Mouse (Mus musculus) CH12.LX (cell line): ENCODE measurements around the gene Stk25. TPM values are rescaled to one million over a fixed set of nuclear protein-coding genes. Genes with fewer than 3 reads are reported as not detected.

Experiments
- DNase-seq: peaks from one replicate; pipeline ENCODE4 v3.0.0-alpha.2; 2013; ENCODE audit errors: extremely low read depth
- H3K27ac ChIP-seq: 2 replicates; pipeline ENCODE4 v1.5.1; 2012; ENCODE audit warnings: low read depth, mild to moderate bottlenecking, control low read depth, moderate library complexity; ENCODE audit not compliant: insufficient read depth
- H3K27me3 ChIP-seq: replicated peaks from 2 replicates; pipeline ENCODE3; 2012; ENCODE audit warnings: inconsistent platforms
- H3K36me3 ChIP-seq, 2 experiments: replicated peaks in 1 of 2; 2 replicates each; pipeline versions ENCODE3 to v1.6.1; 2012; ENCODE audit warnings: inconsistent platforms in 1 of 2, low read length in 1 of 2, mild to moderate bottlenecking in 1 of 2, mixed read lengths in 1 of 2, moderate library complexity in 1 of 2; ENCODE audit not compliant: control insufficient read depth in 1 of 2, insufficient read depth in 1 of 2
- H3K4me1 ChIP-seq, 2 experiments: 2 replicates each; pipeline ENCODE4 v1.6.1; 2012; ENCODE audit warnings: inconsistent platforms in 1 of 2, moderate library complexity in 1 of 2; ENCODE audit not compliant: insufficient read depth in 2 of 2, control insufficient read depth in 1 of 2
- H3K4me2 ChIP-seq: 2 replicates; pipeline ENCODE4 v1.6.1; 2012; ENCODE audit warnings: low read depth, mild to moderate bottlenecking, control low read depth; ENCODE audit not compliant: poor library complexity, insufficient read depth, severe bottlenecking
- H3K4me3 ChIP-seq, 3 experiments: fragments of 150-350 bp in 1 of 3; sonication (generic) in 1 of 3; replicated peaks in 1 of 3; 2 replicates each; pipeline versions ENCODE3 to v1.5.1; 2011 to 2012; ENCODE audit warnings: low read depth in 2 of 3, low read length in 2 of 3, mild to moderate bottlenecking in 2 of 3, moderate library complexity in 2 of 3, control low read depth in 1 of 3, improper control_type of control experiment in 1 of 3, inconsistent platforms in 1 of 3, mixed read lengths in 1 of 3; ENCODE audit not compliant: poor library complexity in 1 of 3
- H3K79me2 ChIP-seq: replicated peaks from 2 replicates; pipeline ENCODE4 v1.6.1; 2012; ENCODE audit warnings: mild to moderate bottlenecking, moderate library complexity; ENCODE audit not compliant: control insufficient read depth, poor library complexity, insufficient read depth, severe bottlenecking; ENCODE audit errors: extremely low read depth
- H3K9ac ChIP-seq: 2 replicates; pipeline ENCODE4 v1.6.1; 2012; ENCODE audit warnings: low read depth, mild to moderate bottlenecking, control low read depth, moderate library complexity; ENCODE audit not compliant: insufficient read depth
- H3K9me3 ChIP-seq: replicated peaks from 2 replicates; pipeline ENCODE3; 2012; ENCODE audit warnings: low read length, inconsistent platforms, mixed read lengths
- BHLHE40 ChIP-seq: IDR thresholded peaks from 2 replicates; pipeline ENCODE4 v1.6.1; 2011; ENCODE audit warnings: mild to moderate bottlenecking, low read depth, low read length, improper control_type of control experiment
- CHD1 ChIP-seq: IDR thresholded peaks from 2 replicates; pipeline ENCODE4 v1.6.1; 2012; ENCODE audit warnings: low read depth, low read length, improper control_type of control experiment, inconsistent platforms
- CTCF ChIP-seq, 2 experiments: IDR thresholded peaks in 1 of 2; conservative IDR thresholded peaks in 1 of 2; 2 replicates each; pipeline ENCODE4 v1.5.1; 2011 to 2012; ENCODE audit warnings: low read depth in 2 of 2, low read length in 2 of 2, improper control_type of control experiment in 1 of 2, inconsistent platforms in 1 of 2, mild to moderate bottlenecking in 1 of 2, moderate library complexity in 1 of 2
- ELF1 ChIP-seq: IDR thresholded peaks from 2 replicates; pipeline ENCODE4 v1.6.1; 2014; ENCODE audit warnings: low read depth, mild to moderate bottlenecking, inconsistent platforms, low read length, improper control_type of control experiment
- EP300 ChIP-seq: IDR thresholded peaks from 2 replicates; pipeline ENCODE4 v1.6.1; 2011; ENCODE audit warnings: low read length, improper control_type of control experiment
- ETS1 ChIP-seq: conservative IDR thresholded peaks from 2 replicates; pipeline ENCODE4 v1.6.1; 2012; ENCODE audit warnings: low read depth, mild to moderate bottlenecking, inconsistent platforms, low read length, improper control_type of control experiment, moderate library complexity
- JUND ChIP-seq: conservative IDR thresholded peaks from 2 replicates; pipeline ENCODE4 v1.6.1; 2011; ENCODE audit warnings: low read depth, low read length, improper control_type of control experiment
- MAFK ChIP-seq: IDR thresholded peaks from 2 replicates; pipeline ENCODE4 v1.6.1; 2011; ENCODE audit warnings: low read length, improper control_type of control experiment; ENCODE audit not compliant: insufficient replicate concordance
- MAX ChIP-seq: IDR thresholded peaks from 2 replicates; pipeline ENCODE4 v1.6.1; 2011; ENCODE audit warnings: low read length, improper control_type of control experiment
- MEF2A ChIP-seq: IDR thresholded peaks from 2 replicates; pipeline ENCODE4 v1.6.1; 2014; ENCODE audit warnings: low read depth, mild to moderate bottlenecking, inconsistent platforms, low read length, improper control_type of control experiment, borderline replicate concordance
- MXI1 ChIP-seq: IDR thresholded peaks from 2 replicates; pipeline ENCODE4 v1.6.1; 2011; ENCODE audit warnings: mild to moderate bottlenecking, low read depth, low read length, improper control_type of control experiment
- MYC ChIP-seq: IDR thresholded peaks from 2 replicates; pipeline ENCODE4 v1.6.1; 2011; ENCODE audit warnings: low read depth, mild to moderate bottlenecking, improper control_type of control experiment, low read length
- NELFE ChIP-seq: IDR thresholded peaks from 2 replicates; pipeline ENCODE4 v1.6.1; 2011; ENCODE audit warnings: low read depth, low read length, improper control_type of control experiment
- NRF1 ChIP-seq: IDR thresholded peaks from 2 replicates; pipeline ENCODE4 v1.6.1; 2014; ENCODE audit warnings: low read depth, mild to moderate bottlenecking, inconsistent platforms, low read length, improper control_type of control experiment, moderate library complexity
- PAX5 ChIP-seq: IDR thresholded peaks from 2 replicates; pipeline ENCODE4 v1.6.1; 2012; ENCODE audit warnings: low read length, inconsistent platforms, mixed read lengths
- POLR2A ChIP-seq: IDR thresholded peaks from 2 replicates; pipeline ENCODE4 v1.6.1; 2011; ENCODE audit warnings: low read depth, mild to moderate bottlenecking, improper control_type of control experiment, low read length
- POLR2AphosphoS2 ChIP-seq: IDR thresholded peaks from 2 replicates; pipeline ENCODE4 v1.6.1; 2011; ENCODE audit warnings: low read depth, low read length, improper control_type of control experiment
- RAD21 ChIP-seq: IDR thresholded peaks from 2 replicates; pipeline ENCODE4 v1.6.1; 2011; ENCODE audit warnings: low read depth, mild to moderate bottlenecking, low read length, improper control_type of control experiment, moderate library complexity
- SIN3A ChIP-seq: IDR thresholded peaks from 2 replicates; pipeline ENCODE4 v1.6.1; 2012; ENCODE audit warnings: low read length, improper control_type of control experiment, inconsistent platforms
- TBP ChIP-seq: conservative IDR thresholded peaks from 2 replicates; pipeline ENCODE4 v1.6.1; 2011; ENCODE audit warnings: low read depth, low read length, improper control_type of control experiment
- UBTF ChIP-seq: IDR thresholded peaks from 2 replicates; pipeline ENCODE4 v1.6.1; 2012; ENCODE audit warnings: low read depth, mild to moderate bottlenecking, inconsistent platforms, low read length, improper control_type of control experiment, moderate library complexity
- USF2 ChIP-seq: conservative IDR thresholded peaks from 2 replicates; pipeline ENCODE4 v1.6.1; 2011; ENCODE audit warnings: low read depth, low read length, improper control_type of control experiment
- ZKSCAN1 ChIP-seq: IDR thresholded peaks from 2 replicates; pipeline ENCODE4 v1.6.1; 2012; ENCODE audit warnings: low read depth, inconsistent platforms, low read length, improper control_type of control experiment, borderline replicate concordance
- ZNF384 ChIP-seq: IDR thresholded peaks from 2 replicates; pipeline ENCODE4 v1.6.1; 2012; ENCODE audit warnings: low read depth, low read length, improper control_type of control experiment, inconsistent platforms
- dilution Hi-C: fragments of 300-500 bp; cut with MboI; formaldehyde crosslinking; loops from 2 replicates; pipeline ENCODE4 v1.14.3; 2020; ENCODE audit warnings: low sequenced_read_pairs; ENCODE audit not compliant: extremely low pct_unique_long_range_greater_than_20kb, extremely low pct_ligation_motif_present
- in situ Hi-C: fragments of 300-500 bp; cut with MboI; formaldehyde crosslinking; loops from 3 replicates; pipeline ENCODE4 v1.14.3; 2019; ENCODE audit warnings: low sequenced_read_pairs, low pct_ligation_motif_present, low pct_unique_long_range_greater_than_20kb, mixed read lengths
- polyA plus RNA-seq: library from polyadenylated mRNA; unstranded; fragments of >175 nt; gene quantifications from 2 replicates; pipeline ENCODE4 v1.2.1, GENCODE M21; 2012; ENCODE audit warnings: low read depth; ENCODE audit not compliant: insufficient read length
- total RNA-seq, 2 experiments: library from RNA; depleted of rRNA; stranded (reverse); fragments of 300-350 nt in 1 of 2; fragments of >200 nt in 1 of 2; gene quantifications; 2 replicates each; pipeline ENCODE4 v1.2.3; 2012 to 2014

The Stk25 gene
- total and polyA plus RNA-seq, 3 experiments = 24.9 to 45.1 (median 32.0) TPM

DNA sequence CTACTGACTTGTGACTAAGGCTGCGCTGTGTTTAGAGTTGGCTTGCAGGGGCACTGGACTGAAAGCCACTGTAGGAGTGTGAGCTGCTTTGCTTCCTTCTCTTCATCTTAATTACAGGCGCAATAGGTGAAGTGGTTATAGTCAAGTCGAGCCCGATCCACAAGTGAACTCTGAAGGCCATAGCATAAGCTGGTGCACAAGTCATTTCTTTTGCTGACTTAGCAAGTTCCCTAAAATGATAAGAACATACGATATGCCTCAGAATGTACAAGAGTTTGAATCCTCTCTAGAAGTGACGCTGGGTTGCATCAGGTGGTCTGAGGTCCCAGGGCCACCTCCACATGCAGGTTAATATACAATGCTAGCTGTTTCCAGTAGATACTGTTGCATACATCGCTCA, 76.9 kb downstream of the Stk25 start:
- Histone ChIP-seq H3K79me2 (no peaks in the 10 kb centered on the region), H3K9ac (no peak overlapping the region), H3K27ac (no peak overlapping the region), H3K4me1 (peaks cover 9 to 24% of the 10 kb centered on the region in 2 experiments), H3K4me3 (no peak overlapping the region), H3K36me3 (peaks cover 9 to 15% of the 10 kb centered on the region in 2 experiments), H3K4me2 (no peak overlapping the region), H3K9me3 (no peaks in the 10 kb centered on the region), H3K27me3 (no peaks in the 10 kb centered on the region)
- in situ Hi-C loops = no loop called here
- dilution Hi-C loops = no loop called here
- TF ChIP-seq MAFK = 0 out of 2 replicates have a peak, but pooled peaks have one; percentile 52
- TF ChIP-seq MXI1 = no peak
- DNase-seq = no peak

DNA sequence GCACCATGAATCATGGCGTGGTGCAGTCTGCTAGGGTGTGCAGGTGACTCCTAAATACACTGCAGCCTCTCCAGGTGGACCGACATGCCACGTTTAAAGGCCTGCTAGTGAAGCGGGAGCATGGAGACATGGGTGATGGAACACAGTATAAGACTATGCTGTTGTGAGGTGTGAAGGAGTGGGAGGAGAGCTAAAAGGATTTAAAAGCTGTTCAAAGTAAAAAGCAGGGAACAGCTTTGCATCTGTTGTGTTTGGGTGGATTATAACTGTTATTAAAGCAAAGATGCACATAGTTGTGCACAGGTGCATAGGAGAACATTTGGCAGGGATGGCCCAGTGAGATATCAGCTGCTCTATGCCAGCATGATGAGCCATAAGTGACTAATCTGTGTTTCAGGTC, 80.6 kb downstream of the Stk25 start:
- Histone ChIP-seq H3K9ac (no peak overlapping the region), H3K4me2 (no peak overlapping the region), H3K27ac (no peak overlapping the region), H3K4me3 (no peak overlapping the region), H3K36me3 (peaks cover 9 to 15% of the 10 kb centered on the region in 2 experiments), H3K79me2 (no peaks in the 10 kb centered on the region), H3K27me3 (no peaks in the 10 kb centered on the region), H3K9me3 (no peaks in the 10 kb centered on the region), H3K4me1 (peaks cover 9 to 54% of the 10 kb centered on the region in 2 experiments)
- no peak for DNase-seq
- dilution Hi-C loops = no loop called here
- in situ Hi-C loops = no loop called here
- no peak for TF ChIP-seq ELF1
- TF ChIP-seq MYC = no peak
- no peak for TF ChIP-seq EP300
- no peak for TF ChIP-seq POLR2AphosphoS2
- TF ChIP-seq ZKSCAN1 = no peak
- TF ChIP-seq NRF1 = no peak
- no peak for TF ChIP-seq CTCF (conservative IDR thresholded peaks at IDR 0.05 in 1 of 2, IDR thresholded peaks at IDR 0.05 in 1 of 2; ENCODE audit: low read depth in 2 of 2, low read length in 2 of 2)
- TF ChIP-seq ETS1 = no peak
- TF ChIP-seq BHLHE40 = no peak
- no peak for TF ChIP-seq JUND
- no peak for TF ChIP-seq ZNF384
- no peak for TF ChIP-seq SIN3A
- TF ChIP-seq UBTF = no peak

DNA sequence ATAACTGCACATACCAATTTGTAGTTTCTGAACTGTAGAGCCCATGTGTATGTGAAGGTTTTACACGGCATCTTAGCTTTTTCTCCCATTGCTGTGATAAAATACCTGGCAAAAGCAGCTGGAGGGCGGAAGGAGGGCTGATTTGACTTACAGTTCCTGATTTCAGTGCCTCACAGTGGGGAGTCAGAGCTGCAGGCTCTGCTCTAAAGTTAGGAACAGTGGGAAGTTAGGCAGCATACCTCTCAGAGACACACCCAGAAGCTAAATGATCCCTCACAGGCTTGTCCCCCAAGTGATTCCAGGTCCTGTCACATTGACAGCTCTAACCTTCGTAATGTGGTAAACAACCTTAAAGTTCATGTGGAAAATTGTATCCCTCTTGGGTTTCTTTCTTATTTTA, 81.4 kb downstream of the Stk25 start:
- Histone ChIP-seq H3K4me2 (no peak overlapping the region), H3K9ac (no peak overlapping the region), H3K27ac (no peak overlapping the region), H3K9me3 (no peaks in the 10 kb centered on the region), H3K4me3 (no peak overlapping the region), H3K79me2 (no peaks in the 10 kb centered on the region), H3K4me1 (peaks cover 9 to 58% of the 10 kb centered on the region in 2 experiments), H3K36me3 (peaks cover 9 to 15% of the 10 kb centered on the region in 2 experiments), H3K27me3 (no peaks in the 10 kb centered on the region)
- TF ChIP-seq ZKSCAN1 = no peak
- no peak for TF ChIP-seq TBP
- TF ChIP-seq POLR2A = no peak
- TF ChIP-seq CHD1 = no peak
- no peak for TF ChIP-seq RAD21
- no peak for TF ChIP-seq MAX
- no peak for TF ChIP-seq USF2
- TF ChIP-seq ELF1 = no peak
- no peak for TF ChIP-seq NRF1
- no peak for TF ChIP-seq POLR2AphosphoS2
- TF ChIP-seq PAX5 = no peak
- TF ChIP-seq NELFE = no peak
- TF ChIP-seq MYC = no peak
- no peak for TF ChIP-seq MEF2A
- DNase-seq = no peak
- in situ Hi-C loops (no loop called here), dilution Hi-C loops (no loop called here)
